Mouse (Mus musculus) embryonic facial prominence, embryonic 11.5 days (tissue): Measurements from ENCODE around the gene Asb6. TPM values are rescaled to one million over a fixed set of nuclear protein-coding genes. Genes with fewer than 3 reads are reported as not detected.
A peak's percentile ranks its signal among the peaks of the same experiment; 100 is the strongest.

ENCODE experiments used
- ATAC-seq: fragments of 200-750 bp; cut with Nextera tagmentation; replicated peaks from 2 replicates; pipeline ENCODE4 v1.8.0; 2017; ENCODE audit warnings: low read depth; ENCODE audit not compliant: insufficient number of reproducible peaks, low FRiP score, low TSS enrichment
- DNase-seq: peaks from one replicate; pipeline ENCODE4 v3.0.0-alpha.2; 2015; ENCODE audit warnings: low spot score
- H3K27ac ChIP-seq: fragments of 300-500 bp; sonication (generic); replicated peaks from 2 replicates; pipeline ENCODE4 v1.5.1; 2014; ENCODE audit warnings: mild to moderate bottlenecking, low read depth, low read length, control low read depth
- H3K27me3 ChIP-seq: fragments of 300-500 bp; sonication (generic); 2 replicates; pipeline ENCODE4 v1.6.1; 2014; ENCODE audit warnings: mild to moderate bottlenecking, low read length, moderate library complexity, mixed read lengths; ENCODE audit not compliant: control insufficient read depth, insufficient read depth
- H3K36me3 ChIP-seq: fragments of 300-500 bp; sonication (generic); replicated peaks from 2 replicates; pipeline ENCODE4 v1.6.1; 2014; ENCODE audit warnings: low read depth, mild to moderate bottlenecking, low read length, moderate library complexity, mixed read lengths; ENCODE audit not compliant: control insufficient read depth, insufficient read depth
- H3K4me1 ChIP-seq: fragments of 300-500 bp; sonication (generic); 2 replicates; pipeline ENCODE4 v1.6.1; 2014; ENCODE audit warnings: low read length, mixed read lengths; ENCODE audit not compliant: control insufficient read depth, insufficient read depth
- H3K4me2 ChIP-seq: fragments of 300-500 bp; sonication (generic); 2 replicates; pipeline ENCODE4 v1.6.1; 2014; ENCODE audit warnings: low read depth, mild to moderate bottlenecking, control low read depth, low read length, moderate library complexity
- H3K4me3 ChIP-seq: fragments of 300-500 bp; sonication (generic); 2 replicates; pipeline ENCODE4 v1.5.1; 2014; ENCODE audit warnings: low read depth, low read length, control low read depth
- H3K9ac ChIP-seq: fragments of 300-500 bp; sonication (generic); replicated peaks from 2 replicates; pipeline ENCODE4 v1.6.1; 2014; ENCODE audit warnings: mild to moderate bottlenecking, control low read depth, low read length
- H3K9me3 ChIP-seq: fragments of 300-500 bp; sonication (generic); replicated peaks from 2 replicates; pipeline ENCODE4 v1.6.1; 2016; ENCODE audit warnings: mild to moderate bottlenecking, low read length, inconsistent platforms, mixed read lengths; ENCODE audit not compliant: control insufficient read depth
- WGBS: fragments of 180-500 bp; shearing (Covaris S2); extraction: QIAGEN DNeasy Blood & Tissue Kit; methylation state at CpG from one replicate; pipeline ENCODE4 v1.1.7; 2014; 5-methylcytosine and 5-hydroxymethylcytosine counted together
- polyA plus RNA-seq: library from polyadenylated mRNA; unstranded; fragments of >200 nt; fragmentation: Nextera tagmentation; extraction: Ambion mirVana; gene quantifications from 2 replicates; pipeline ENCODE4 v1.2.1, GENCODE M21; 2014

Asb6 gene
- polyA plus RNA-seq, 1 experiment from 2014 or later: 27.6 TPM

GRCm38 (mm10) chr2:30864968-30865381 lies 34.8 kb upstream of the Asb6 start:
- H3K9me3 ChIP-seq: no peaks in the 10 kb centered on the region
- 2% methylated on average over 34 of the region's 35 CpGs for WGBS
- peak; percentile 68; the same call in 1 of the 2 replicates for ATAC-seq
- DNase-seq: peak; percentile 73
- peak overlapping the region; percentile 26 for H3K4me2 ChIP-seq
- no peaks in the 10 kb centered on the region for H3K27me3 ChIP-seq
- peaks cover 13% of the 10 kb centered on the region for H3K4me1 ChIP-seq
- H3K27ac ChIP-seq: peak overlapping the region; percentile 60
- no peaks in the 10 kb centered on the region for H3K36me3 ChIP-seq
- peak overlapping the region; percentile 9; the same call in 1 of the 2 replicates for H3K4me3 ChIP-seq
- H3K9ac ChIP-seq: peak overlapping the region; percentile 35

- Histone ChIP-seq H3K9me3 (no peaks in the 10 kb centered on the region), H3K4me1 (peaks cover 13% of the 10 kb centered on the region), H3K27ac (peak overlapping the region; percentile 60; the same call in 1 of the 2 replicates), H3K9ac (no peak overlapping the region), H3K27me3 (no peaks in the 10 kb centered on the region), H3K4me3 (no peak overlapping the region), H3K36me3 (no peaks in the 10 kb centered on the region), H3K4me2 (no peak overlapping the region)
- WGBS: 56% methylated on average over 9 of the region's 9 CpGs
- DNase-seq: no peak
- ATAC-seq: no peak
Measured at GRCm38 (mm10) chr2:30863574-30863973, 33.4 kb upstream of the Asb6 start.

- no peak overlapping the region for H3K9ac ChIP-seq
- ATAC-seq (no peak), DNase-seq (no peak)
- no peak overlapping the region for H3K27ac ChIP-seq
- peaks cover 18% of the 10 kb centered on the region for H3K4me1 ChIP-seq
- H3K36me3 ChIP-seq: no peaks in the 10 kb centered on the region
- H3K9me3 ChIP-seq: no peaks in the 10 kb centered on the region
- no peak overlapping the region for H3K4me3 ChIP-seq
- WGBS: 78% methylated on average over 4 of the region's 4 CpGs
- no peaks in the 10 kb centered on the region for H3K27me3 ChIP-seq
- no peak overlapping the region for H3K4me2 ChIP-seq
Measured at GRCm38 (mm10) chr2:30862081-30862480, 31.9 kb upstream of the Asb6 start.

- no peak overlapping the region for H3K4me3 ChIP-seq
- DNase-seq (no peak), ATAC-seq (no peak)
- H3K27ac ChIP-seq: no peak overlapping the region
- H3K4me2 ChIP-seq: no peak overlapping the region
- no peaks in the 10 kb centered on the region for H3K9me3 ChIP-seq
- no peaks in the 10 kb centered on the region for H3K36me3 ChIP-seq
- H3K4me1 ChIP-seq: peaks cover 23% of the 10 kb centered on the region
- no peak overlapping the region for H3K9ac ChIP-seq
- H3K27me3 ChIP-seq: no peaks in the 10 kb centered on the region
- WGBS: 78% methylated on average over 5 of the region's 5 CpGs
Measured at GRCm38 (mm10) chr2:30859782-30860181, 29.6 kb upstream of the Asb6 start.

- WGBS: 74% methylated on average over 6 of the region's 6 CpGs
- DNase-seq: no peak
- H3K27ac ChIP-seq: no peak overlapping the region
Measured at GRCm38 (mm10) chr2:30857076-30857475, 26.9 kb upstream of the Asb6 start.

GRCm38 (mm10) chr2:30852771-30853313 lies 22.7 kb upstream of the Asb6 start:
- no peak overlapping the region for H3K4me3 ChIP-seq
- H3K9ac ChIP-seq: peak overlapping the region; percentile 18; the same call in 1 of the 2 replicates

More at GRCm38 (mm10) chr2:30857076-30857475, 26.9 kb upstream of the Asb6 start:
- Histone ChIP-seq H3K36me3 (no peaks in the 10 kb centered on the region), H3K4me2 (no peak overlapping the region), H3K27me3 (no peaks in the 10 kb centered on the region), H3K9me3 (no peaks in the 10 kb centered on the region), H3K4me1 (peaks cover 32% of the 10 kb centered on the region), H3K9ac (no peak overlapping the region), H3K4me3 (no peak overlapping the region)
- no peak for ATAC-seq

GRCm38 (mm10) chr2:30850581-30850980 lies 20.4 kb upstream of the Asb6 start:
- no peaks in the 10 kb centered on the region for H3K9me3 ChIP-seq
- ATAC-seq: no peak
- H3K9ac ChIP-seq: no peak overlapping the region
- H3K27me3 ChIP-seq: no peaks in the 10 kb centered on the region
- H3K36me3 ChIP-seq: no peaks in the 10 kb centered on the region
- no peak overlapping the region for H3K27ac ChIP-seq
- peak overlapping the region; percentile 10; the same call in 1 of the 2 replicates for H3K4me2 ChIP-seq
- H3K4me1 ChIP-seq: peaks cover 41% of the 10 kb centered on the region
- no peak for DNase-seq
- H3K4me3 ChIP-seq: no peak overlapping the region
- WGBS: 33% methylated on average over 6 of the region's 6 CpGs

More at GRCm38 (mm10) chr2:30852771-30853313, 22.7 kb upstream of the Asb6 start:
- H3K36me3 ChIP-seq: no peaks in the 10 kb centered on the region
- ATAC-seq (no peak), DNase-seq (peak; percentile 83)
- H3K4me1 ChIP-seq: peaks cover 43% of the 10 kb centered on the region
- no peaks in the 10 kb centered on the region for H3K9me3 ChIP-seq
- WGBS: 16% methylated on average over 20 of the region's 20 CpGs
- H3K27ac ChIP-seq: peak overlapping the region; percentile 81
- peak overlapping the region; percentile 16; the same call in 1 of the 2 replicates for H3K4me2 ChIP-seq
- H3K27me3 ChIP-seq: no peaks in the 10 kb centered on the region

- Histone ChIP-seq H3K4me2 (no peak overlapping the region; the same call in 1 of the 2 replicates), H3K4me1 (peaks cover 27% of the 10 kb centered on the region), H3K27ac (0 out of 2 replicates have a peak overlapping the region, but pooled peaks have one; percentile 41), H3K9me3 (no peaks in the 10 kb centered on the region), H3K9ac (no peak overlapping the region), H3K4me3 (no peak overlapping the region), H3K36me3 (no peaks in the 10 kb centered on the region), H3K27me3 (no peaks in the 10 kb centered on the region)
- WGBS: 47% methylated on average over 8 of the region's 8 CpGs
- ATAC-seq (no peak), DNase-seq (peak; percentile 38)
Measured at GRCm38 (mm10) chr2:30848184-30848583, 18.1 kb upstream of the Asb6 start.
